Mouse (Mus musculus): ENCODE results near the gene Gbf1.
"Not testable (repeated sequence)": the region's sequence is repeated elsewhere in the genome, so short reads cannot be mapped to it uniquely, and the experiment has no call there.

Gbf1 gene

DNA sequence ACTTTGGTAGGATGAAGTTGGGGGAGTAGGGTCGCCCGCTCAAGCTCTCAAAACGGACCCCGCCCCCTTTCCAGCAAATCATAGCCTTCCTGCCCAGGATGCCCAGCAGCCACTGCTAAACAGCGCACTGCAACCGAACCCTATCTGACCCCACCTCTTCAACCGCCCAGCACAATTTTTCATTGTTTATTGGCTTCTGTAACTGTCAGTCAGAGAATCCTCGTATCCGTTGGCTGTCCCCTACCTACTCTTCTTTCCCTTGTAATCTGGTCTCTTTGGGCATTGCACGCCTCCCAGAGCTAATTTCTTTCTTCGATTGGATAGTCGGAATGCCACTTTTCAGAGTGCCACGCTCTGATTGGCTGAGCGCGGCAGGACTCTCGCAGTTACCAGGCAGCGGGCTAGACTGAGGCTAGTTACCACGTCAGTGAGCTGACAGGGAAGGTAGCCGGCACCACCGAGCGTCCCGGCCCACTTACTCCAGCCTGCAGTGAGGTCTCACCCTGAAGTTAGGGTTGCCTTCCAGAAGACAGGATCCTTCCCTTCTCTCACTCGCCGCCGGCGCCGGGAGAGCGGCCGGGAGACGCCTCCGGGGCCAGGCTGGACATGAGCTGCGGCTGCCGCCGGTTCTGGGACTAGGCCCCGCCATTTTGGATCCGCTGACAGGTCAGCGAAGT, at the start of gene Gbf1:
TSS of gene Gbf1 (plus strand) at position 383 of the 677 bp plus-strand sequence.
- DNase-seq (ENCODE audit: low read depth, low spot score) = peak; percentile 98

DNA sequence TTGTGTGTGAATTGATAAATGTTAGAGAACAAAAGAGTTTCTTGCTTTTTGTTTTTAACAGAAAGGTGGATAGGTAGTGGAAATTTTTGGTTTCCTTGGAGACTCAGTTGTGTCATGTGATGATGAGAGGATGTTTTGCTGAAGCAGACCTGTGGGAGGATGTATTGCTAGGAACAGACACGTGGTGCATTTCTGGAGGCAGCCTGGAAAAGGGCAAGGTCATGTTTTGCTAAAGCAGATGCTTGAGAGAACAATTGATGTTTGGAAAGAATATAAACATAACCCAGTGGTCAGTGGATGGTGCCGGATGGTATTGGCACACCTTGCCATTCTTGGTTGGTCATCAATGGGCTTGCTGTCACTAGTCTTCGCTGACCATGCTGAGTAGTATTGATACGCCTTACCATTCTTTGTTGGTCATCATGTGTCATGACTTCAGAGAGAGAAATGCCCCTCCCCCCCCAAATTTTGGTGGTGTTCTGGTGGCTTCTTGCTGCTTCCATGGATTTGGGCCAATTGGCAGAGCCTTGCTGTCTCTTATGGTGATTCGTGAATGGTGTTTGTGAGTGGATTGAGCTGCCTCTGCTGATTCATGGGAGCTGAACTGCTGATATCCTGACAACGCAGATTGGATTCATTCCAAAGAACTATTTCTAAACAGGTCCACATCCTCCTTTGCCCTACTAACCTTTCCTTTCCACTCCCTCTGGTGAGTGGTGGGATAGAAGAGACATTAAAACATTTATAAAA, 48.7 kb upstream of the Gbf1 start:
- no peak for DNase-seq (ENCODE audit: low read depth, low spot score)

DNA sequence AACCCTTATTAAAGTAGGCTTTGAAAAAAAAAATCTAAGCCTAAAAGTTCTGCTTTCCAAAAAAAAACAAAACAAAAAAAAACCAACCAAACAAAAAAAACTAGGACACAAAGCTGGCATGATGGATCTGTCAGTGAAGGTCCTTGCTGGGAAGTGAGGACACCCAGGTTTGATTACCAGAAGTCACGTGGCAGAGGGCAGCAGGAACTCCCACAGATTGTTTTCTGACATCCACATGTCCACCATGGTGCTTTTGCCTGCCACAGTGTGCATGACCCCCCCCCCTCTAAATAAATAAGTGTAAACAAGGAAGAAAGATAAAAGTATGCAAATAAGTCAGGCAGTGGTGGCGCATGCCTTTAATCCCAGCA, 48.1 kb upstream of the Gbf1 start:
- DNase-seq (ENCODE audit: low read depth, low spot score) = no peak

DNA sequence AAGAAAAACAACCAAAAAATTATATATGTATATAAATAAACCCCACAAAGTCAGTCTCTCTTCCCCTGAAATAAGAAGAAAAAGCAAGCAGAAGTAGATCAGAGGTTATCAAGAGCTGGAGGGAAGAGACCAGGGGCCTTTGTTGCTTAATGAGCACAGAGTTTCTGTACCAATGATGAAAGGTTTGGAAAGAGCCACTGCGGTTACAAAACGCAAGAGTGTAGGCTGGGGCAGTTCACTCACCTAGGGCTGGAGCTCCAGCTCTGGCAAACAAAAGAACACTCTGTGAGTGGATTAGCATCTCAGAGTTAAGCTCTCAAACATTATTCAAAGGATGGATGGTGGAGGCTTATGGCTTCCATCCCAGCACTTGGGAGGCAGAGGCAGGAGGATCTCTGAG, 42.1 kb upstream of the Gbf1 start:
- DNase-seq (ENCODE audit: low read depth, low spot score) = no peak

DNA sequence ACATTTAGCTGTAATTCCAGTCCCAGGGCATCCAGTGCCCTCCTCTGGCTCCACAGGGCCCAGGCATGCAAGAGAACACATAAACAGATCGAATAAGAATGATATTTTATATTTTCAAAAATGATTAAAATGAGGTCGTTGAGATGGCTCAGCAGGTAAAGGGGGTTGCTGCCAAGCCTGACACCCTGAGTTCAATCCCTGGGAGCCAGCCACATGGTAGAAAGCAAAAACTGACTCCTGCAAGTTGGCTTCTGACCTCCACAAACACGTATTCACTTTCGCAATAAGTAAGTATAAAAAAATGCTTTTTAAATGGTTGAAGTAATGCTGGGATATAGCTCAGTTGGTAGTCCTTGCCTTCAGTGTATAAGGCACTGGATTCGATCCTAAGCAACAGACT, 41.5 kb upstream of the Gbf1 start:
- no peak for DNase-seq (ENCODE audit: low read depth, low spot score)

DNA sequence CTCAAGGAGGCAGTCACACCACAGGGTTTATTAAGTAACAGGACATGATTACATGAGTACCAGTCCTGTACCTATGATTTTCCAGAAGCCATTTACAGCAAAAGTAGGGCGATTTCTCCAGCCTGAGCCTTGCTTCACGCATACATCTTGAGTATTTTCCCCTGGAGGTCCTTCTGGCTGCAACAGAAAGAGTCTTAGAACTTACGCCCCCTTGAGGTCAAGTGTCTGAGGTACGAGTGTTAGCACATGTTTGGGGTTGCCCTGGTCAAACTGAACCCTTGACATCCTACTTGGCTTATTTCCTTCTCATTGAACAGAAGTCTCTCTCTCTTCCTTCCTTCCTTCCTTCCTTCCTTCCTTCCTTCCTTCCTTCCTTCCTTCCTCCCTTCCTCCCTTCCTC, 37.7 kb upstream of the Gbf1 start:
- no peak for DNase-seq (ENCODE audit: low read depth, low spot score)

DNA sequence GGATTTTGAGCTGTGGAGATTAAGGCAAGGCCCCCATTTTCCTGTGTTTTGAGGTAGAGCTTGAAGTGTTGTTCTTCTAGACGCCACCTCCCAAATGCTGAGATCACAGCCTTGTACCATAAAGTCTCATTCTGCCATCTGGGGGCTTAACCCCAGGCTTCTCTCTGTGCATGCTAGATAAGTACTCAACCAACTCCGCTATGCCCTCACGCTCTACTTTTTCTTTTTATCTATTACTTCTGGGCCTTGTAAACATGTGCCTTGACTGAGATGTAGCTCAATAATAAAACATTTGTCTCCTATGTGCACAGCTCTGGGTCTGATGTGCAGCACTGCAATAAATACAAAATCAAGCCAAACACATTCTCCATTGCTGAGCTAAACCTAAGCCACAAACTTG, 32.9 kb upstream of the Gbf1 start:
- no peak for DNase-seq (ENCODE audit: low read depth, low spot score)

GRCm38 (mm10) chr19:46120872-46121271, 31.4 kb upstream of the Gbf1 start:
- DNase-seq (ENCODE audit: low read depth, low spot score) = no peak

GRCm38 (mm10) chr19:46123876-46124275, 28.4 kb upstream of the Gbf1 start:
- DNase-seq (ENCODE audit: low read depth, low spot score) = no peak

GRCm38 (mm10) chr19:46124651-46125050, 27.7 kb upstream of the Gbf1 start:
- DNase-seq (ENCODE audit: low read depth, low spot score) = no peak

GRCm38 (mm10) chr19:46126301-46126700, 26.0 kb upstream of the Gbf1 start:
- DNase-seq (ENCODE audit: low read depth, low spot score) = no peak

GRCm38 (mm10) chr19:46129737-46130136, 22.6 kb upstream of the Gbf1 start:
- not testable (repeated sequence) for DNase-seq (ENCODE audit: low read depth, low spot score)

- DNase-seq (ENCODE audit: low read depth, low spot score) = no peak
These were observed 21.0 kb upstream of the Gbf1 start for GRCm38 (mm10) chr19:46131283-46131682.

DNA sequence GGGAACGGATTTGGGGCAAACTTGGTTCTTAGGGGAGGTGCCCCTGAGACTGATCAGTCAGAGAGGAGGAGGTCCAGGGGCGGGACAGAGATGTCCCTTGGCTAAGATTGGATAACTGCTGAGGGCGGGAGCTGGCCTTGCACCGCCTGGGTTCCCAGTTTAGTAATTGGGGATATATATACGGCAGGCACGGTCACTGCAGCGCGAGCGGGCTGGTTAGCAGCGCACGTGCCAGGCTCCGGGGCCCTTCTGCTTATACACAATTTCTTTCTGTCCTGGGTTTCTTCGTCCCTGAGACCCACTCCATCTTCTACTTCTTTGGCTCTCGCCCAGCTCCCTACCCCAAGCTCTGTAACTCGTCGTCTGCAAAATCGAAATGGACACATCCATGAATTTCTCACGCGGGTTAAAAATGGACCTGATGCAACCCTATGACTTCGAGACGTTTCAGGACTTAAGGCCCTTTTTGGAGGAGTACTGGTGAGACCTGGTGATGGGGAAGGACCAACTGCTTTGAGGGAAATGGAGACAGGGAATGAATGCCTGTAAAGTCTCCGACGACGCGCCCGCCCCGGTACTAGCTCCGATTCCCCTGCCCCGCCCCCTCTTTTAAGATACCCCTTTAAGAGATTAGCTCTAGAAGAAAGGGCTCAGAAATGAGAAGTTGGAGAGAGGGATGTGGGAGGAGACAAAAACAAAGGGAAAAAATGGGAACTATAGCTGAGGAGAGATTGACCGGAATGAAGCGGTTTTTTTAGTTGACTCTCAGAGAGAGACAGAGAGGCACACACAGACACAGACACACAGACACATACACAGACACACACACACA, 20.4 kb upstream of the Gbf1 start, which contains the start of gene Elovl3:
TSS of gene Elovl3 (plus strand) at position 204 of the 832 bp plus-strand sequence.
- no peak for DNase-seq (ENCODE audit: low read depth, low spot score)

GRCm38 (mm10) chr19:46132577-46132976, 19.7 kb upstream of the Gbf1 start:
- no peak for DNase-seq (ENCODE audit: low read depth, low spot score)

- peak; percentile 81 for DNase-seq (ENCODE audit: low read depth, low spot score)
These were observed 17.0 kb upstream of the Gbf1 start for GRCm38 (mm10) chr19:46135297-46135696.

DNA sequence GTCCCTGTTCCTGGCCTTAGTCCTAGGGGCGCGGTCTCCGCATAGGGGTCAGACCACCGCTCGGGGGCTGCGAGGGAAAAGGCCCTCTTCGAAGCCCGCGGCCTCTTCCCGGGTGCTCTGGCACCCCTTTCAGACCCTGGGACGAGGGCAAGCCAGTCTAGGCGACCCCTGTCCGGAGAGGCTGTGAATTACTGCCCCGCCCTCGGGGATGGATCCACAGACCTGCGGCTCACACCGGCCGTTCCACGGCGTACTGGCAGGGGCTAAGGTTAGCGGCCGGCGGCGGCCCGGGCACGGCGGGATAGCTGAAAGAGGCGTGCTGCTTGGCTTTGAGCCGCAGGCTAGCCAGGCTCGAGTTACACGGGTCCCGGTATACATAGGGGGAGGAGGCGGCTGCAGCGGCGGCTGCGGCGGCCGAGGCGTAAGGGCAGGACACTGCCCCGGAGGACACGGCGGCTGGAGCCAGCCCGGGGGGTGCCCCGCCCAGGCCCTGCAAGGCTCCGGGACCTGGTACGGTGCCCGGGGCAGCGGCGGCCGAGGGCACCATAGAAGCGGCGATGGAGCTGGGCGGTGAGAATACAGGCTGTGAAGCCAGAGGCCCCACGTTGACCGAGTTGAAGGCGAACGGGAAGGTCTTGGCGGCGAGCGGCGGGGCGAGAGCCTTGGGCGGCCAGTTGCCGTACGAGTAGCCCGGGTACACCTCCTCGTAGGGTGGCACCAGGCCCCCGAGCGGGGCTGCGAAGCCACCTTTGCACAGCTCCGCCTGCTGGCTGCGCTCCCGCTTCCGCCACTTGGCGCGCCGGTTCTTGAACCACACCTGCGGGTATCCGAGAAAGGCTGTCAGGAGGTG, 16.3 kb upstream of the Gbf1 start:
- no peak for DNase-seq (ENCODE audit: low read depth, low spot score)

GRCm38 (mm10) chr19:46136639-46137580, 15.4 kb upstream of the Gbf1 start:
- peak; percentile 35 for DNase-seq (ENCODE audit: low read depth, low spot score)

GRCm38 (mm10) chr19:46140324-46140723, 12.0 kb upstream of the Gbf1 start:
- DNase-seq (ENCODE audit: low read depth, low spot score) = no peak

GRCm38 (mm10) chr19:46141091-46141490, 11.2 kb upstream of the Gbf1 start:
- no peak for DNase-seq (ENCODE audit: low read depth, low spot score)

Measured in retina, postnatal 7 days (tissue).